Mouse (Mus musculus) embryonic stem cell, embryonic (primary cell): ENCODE measurements around the gene Dnmt3a.

Experiments used
- CTCF ChIA-PET, 4 experiments: fragments of 300-600 bp in 2 of 4; fragments of 350-600 bp in 2 of 4; sonication (Branson Sonifier 250); formaldehyde crosslinking; loops; one replicate each; lab custom pipeline; 2022; ENCODE audit warnings: inconsistent platforms in 2 of 4; lab: Charles Lee
- POLR2A ChIA-PET, 4 experiments: fragments of 300-600 bp in 2 of 4; fragments of 350-600 bp in 2 of 4; sonication (Branson Sonifier 250); formaldehyde crosslinking; loops; one replicate each; lab custom pipeline; 2022; ENCODE audit warnings: antibody characterized with exemption in 4 of 4, inconsistent platforms in 1 of 4; lab: Charles Lee

The Dnmt3a gene

GRCm38 (mm10) chr12:3807548-3808395 is 2.0 kb downstream of the Dnmt3a start:
- POLR2A ChIA-PET: interaction anchor here (0.6 to 2.9 kb wide), 19 partner anchors 10 to 202 kb away, joined by 3 to 18 read pairs (median 5); no protein-coding TSS in a partner anchor
- CTCF ChIA-PET: interaction anchor here in 2 of 4 experiments (1.1 to 1.4 kb wide), 3 partner anchors 10 to 220 kb away, joined by 3 to 8 read pairs (median 5); no protein-coding TSS in a partner anchor

DNA sequence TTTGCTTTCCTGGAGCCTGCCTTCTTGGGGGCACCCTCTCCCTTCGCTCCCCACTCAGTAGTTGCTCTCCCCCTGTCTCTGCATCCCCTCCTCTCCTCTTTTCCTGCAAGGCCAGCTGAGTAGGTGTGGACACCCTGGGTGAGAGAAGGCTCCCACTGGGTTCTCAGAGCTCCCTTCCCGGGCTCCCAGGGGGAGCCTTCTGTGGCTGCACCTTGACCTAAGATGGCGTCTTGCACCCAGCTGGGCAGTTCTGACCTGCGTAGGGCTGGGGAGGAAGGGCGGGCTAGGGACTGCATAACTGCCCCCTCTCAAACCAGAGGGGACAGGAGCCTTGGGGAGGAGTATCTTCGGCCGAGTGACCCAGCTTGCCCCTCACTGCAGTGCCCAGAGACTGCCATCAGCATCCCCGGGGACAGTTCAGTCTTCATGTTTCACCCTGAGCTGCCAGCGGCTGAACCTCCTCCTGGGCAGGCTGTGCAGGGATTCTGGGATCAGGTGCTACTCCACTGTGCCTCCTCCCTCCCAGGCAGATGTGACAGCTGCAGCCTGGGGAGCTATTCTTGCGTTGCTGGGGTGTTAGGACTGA is 2.7 kb downstream of the Dnmt3a start:
- CTCF ChIA-PET: interaction anchor here in 2 of 4 experiments (0.6 to 1.4 kb wide), 5 partner anchors 9 to 69 kb away, joined by 3 to 8 read pairs (median 5); no protein-coding TSS in a partner anchor
- POLR2A ChIA-PET: interaction anchor here (0.5 to 2.9 kb wide), 26 partner anchors 9 to 203 kb away, joined by 3 to 18 read pairs (median 4); no protein-coding TSS in a partner anchor

GRCm38 (mm10) chr12:3809520-3810180 is 3.8 kb downstream of the Dnmt3a start:
- POLR2A ChIA-PET: interaction anchor here in 2 of 4 experiments (0.6 to 2.9 kb wide), 14 partner anchors 9 to 511 kb away, joined by 3 to 18 read pairs (median 4); no protein-coding TSS in a partner anchor
- CTCF ChIA-PET: interaction anchor here in 2 of 4 experiments (0.5 to 1.2 kb wide), 4 partner anchors 13 to 47 kb away, joined by 3 to 4 read pairs (median 3); no protein-coding TSS in a partner anchor

DNA sequence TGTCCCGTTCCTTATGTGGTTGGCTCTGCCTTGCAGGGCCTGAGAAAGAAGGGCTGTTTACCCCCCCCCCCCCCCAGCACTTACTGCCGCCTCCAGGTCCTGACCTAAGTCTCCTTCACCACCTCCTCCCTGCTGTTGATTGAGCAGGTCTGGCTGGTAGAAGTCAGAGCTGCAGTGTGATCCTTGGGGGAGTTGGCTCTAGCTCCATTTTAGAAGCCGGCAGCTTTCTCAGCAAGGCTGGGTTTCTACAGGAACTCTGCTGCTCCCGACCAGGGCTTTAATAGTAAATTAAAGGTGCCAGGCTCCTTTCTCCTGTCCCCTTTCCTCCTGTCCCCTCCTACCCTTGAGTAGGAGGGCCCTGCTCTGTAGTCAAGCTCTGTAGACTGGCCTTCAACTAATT is 4.6 kb downstream of the Dnmt3a start:
- ChIA-PET POLR2A (interaction anchor here in 2 of 4 experiments (0.5 to 2.9 kb wide), 11 partner anchors 8 to 283 kb away, joined by 3 to 18 read pairs (median 3); no protein-coding TSS in a partner anchor), CTCF (interaction anchor here in 2 of 4 experiments (1.0 to 1.2 kb wide), 2 partner anchors 23 to 29 kb away, joined by 3 to 4 read pairs; no protein-coding TSS in a partner anchor)

- CTCF ChIA-PET: no interaction called here
- POLR2A ChIA-PET: interaction anchor here in 2 of 4 experiments (0.7 to 2.2 kb wide), 6 partner anchors 9 to 131 kb away, joined by 3 to 7 read pairs (median 3); no protein-coding TSS in a partner anchor
Measured at GRCm38 (mm10) chr12:3811596-3811995, 5.8 kb downstream of the Dnmt3a start.

- POLR2A ChIA-PET: interaction anchor here in 2 of 4 experiments (0.9 to 2.0 kb wide), 2 partner anchors 9 to 13 kb away, joined by 3 to 4 read pairs; no protein-coding TSS in a partner anchor
- CTCF ChIA-PET: interaction anchor here in 2 of 4 experiments (0.6 kb wide), 2 partner anchors 59 to 149 kb away, joined by 3 to 4 read pairs; no protein-coding TSS in a partner anchor
Measured at GRCm38 (mm10) chr12:3812251-3812650, 6.4 kb downstream of the Dnmt3a start.

- ChIA-PET CTCF (no interaction called here), POLR2A (no interaction called here)
Measured at GRCm38 (mm10) chr12:3813138-3813537, 7.3 kb downstream of the Dnmt3a start.

- ChIA-PET CTCF (interaction anchor here in 1 of 4 experiments (0.6 kb wide), 1 partner anchor 37 kb away, joined by 3 read pairs; no protein-coding TSS in a partner anchor), POLR2A (interaction anchor here in 1 of 4 experiments (0.8 to 1.6 kb wide), 2 partner anchors 9 to 10 kb away, joined by 3 to 4 read pairs; no protein-coding TSS in a partner anchor)
Measured at GRCm38 (mm10) chr12:3815386-3815785, 9.6 kb downstream of the Dnmt3a start.

- ChIA-PET CTCF (interaction anchor here in 2 of 4 experiments (0.6 to 1.9 kb wide), 4 partner anchors 9 to 391 kb away, joined by 3 to 9 read pairs (median 5); no protein-coding TSS in a partner anchor), POLR2A (interaction anchor here in 2 of 4 experiments (1.0 to 4.5 kb wide), 8 partner anchors 8 to 219 kb away, joined by 3 to 18 read pairs (median 3); no protein-coding TSS in a partner anchor)
Measured at GRCm38 (mm10) chr12:3817033-3817432, 11.2 kb downstream of the Dnmt3a start.

DNA sequence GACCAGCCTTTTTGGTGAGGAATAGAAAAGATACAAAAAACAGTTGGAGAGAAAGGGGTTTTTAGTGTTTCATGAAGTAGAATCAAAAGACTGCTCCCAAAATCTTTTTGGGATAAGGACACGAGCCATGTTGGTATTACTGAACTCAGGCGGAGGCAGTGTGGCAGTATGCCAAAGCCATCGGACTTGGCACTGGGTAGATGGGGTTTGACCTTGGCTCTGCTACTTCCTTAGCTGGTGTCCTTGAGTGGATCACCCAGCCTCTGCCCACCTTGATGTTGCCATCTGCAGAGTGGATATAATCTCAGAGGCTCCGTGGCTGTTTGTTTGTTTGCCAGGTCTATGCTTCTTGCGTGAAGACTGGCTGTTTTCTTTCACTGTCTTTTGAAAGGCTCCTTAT is 11.8 kb downstream of the Dnmt3a start:
- CTCF ChIA-PET: interaction anchor here in 2 of 4 experiments (1.0 to 1.9 kb wide), 5 partner anchors 8 to 17 kb away, joined by 3 to 5 read pairs (median 4); no protein-coding TSS in a partner anchor
- POLR2A ChIA-PET: interaction anchor here in 2 of 4 experiments (1.0 to 4.5 kb wide), 6 partner anchors 8 to 219 kb away, joined by 3 to 18 read pairs (median 3); no protein-coding TSS in a partner anchor

DNA sequence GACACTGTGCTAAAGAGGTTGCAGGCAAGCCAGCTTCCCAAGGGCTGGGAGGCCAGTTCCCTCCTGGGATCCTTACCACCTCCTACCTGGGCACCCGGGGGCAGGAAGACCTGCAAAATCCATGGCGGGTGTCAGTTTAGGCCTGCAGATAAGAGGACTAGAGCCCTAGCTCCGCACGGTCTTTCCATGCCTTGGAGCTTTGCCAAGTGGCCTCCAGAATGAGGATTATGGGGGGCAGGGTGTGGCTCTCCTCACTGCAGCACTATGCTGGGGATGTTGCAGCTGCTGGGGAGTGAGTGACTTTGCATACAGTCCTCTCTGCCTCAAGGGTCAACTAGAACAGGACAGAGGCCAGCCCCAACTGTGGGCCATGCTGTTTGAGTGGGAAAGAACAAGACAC is 14.1 kb downstream of the Dnmt3a start:
- CTCF ChIA-PET: interaction anchor here in 2 of 4 experiments (0.6 to 0.8 kb wide), 2 partner anchors 38 kb away, joined by 3 to 5 read pairs; no protein-coding TSS in a partner anchor
- POLR2A ChIA-PET: interaction anchor here in 3 of 4 experiments (0.6 to 4.5 kb wide), 5 partner anchors 10 to 81 kb away, joined by 3 to 18 read pairs (median 4); no protein-coding TSS in a partner anchor

- CTCF ChIA-PET: interaction anchor here in 1 of 4 experiments (0.6 to 1.4 kb wide), 4 partner anchors 14 to 349 kb away, joined by 3 to 4 read pairs (median 3); no protein-coding TSS in a partner anchor
- POLR2A ChIA-PET: interaction anchor here in 2 of 4 experiments (0.6 to 3.7 kb wide), 4 partner anchors 11 to 82 kb away, joined by 3 to 22 read pairs (median 5); no protein-coding TSS in a partner anchor
Measured at GRCm38 (mm10) chr12:3823408-3823807, 17.6 kb downstream of the Dnmt3a start.

DNA sequence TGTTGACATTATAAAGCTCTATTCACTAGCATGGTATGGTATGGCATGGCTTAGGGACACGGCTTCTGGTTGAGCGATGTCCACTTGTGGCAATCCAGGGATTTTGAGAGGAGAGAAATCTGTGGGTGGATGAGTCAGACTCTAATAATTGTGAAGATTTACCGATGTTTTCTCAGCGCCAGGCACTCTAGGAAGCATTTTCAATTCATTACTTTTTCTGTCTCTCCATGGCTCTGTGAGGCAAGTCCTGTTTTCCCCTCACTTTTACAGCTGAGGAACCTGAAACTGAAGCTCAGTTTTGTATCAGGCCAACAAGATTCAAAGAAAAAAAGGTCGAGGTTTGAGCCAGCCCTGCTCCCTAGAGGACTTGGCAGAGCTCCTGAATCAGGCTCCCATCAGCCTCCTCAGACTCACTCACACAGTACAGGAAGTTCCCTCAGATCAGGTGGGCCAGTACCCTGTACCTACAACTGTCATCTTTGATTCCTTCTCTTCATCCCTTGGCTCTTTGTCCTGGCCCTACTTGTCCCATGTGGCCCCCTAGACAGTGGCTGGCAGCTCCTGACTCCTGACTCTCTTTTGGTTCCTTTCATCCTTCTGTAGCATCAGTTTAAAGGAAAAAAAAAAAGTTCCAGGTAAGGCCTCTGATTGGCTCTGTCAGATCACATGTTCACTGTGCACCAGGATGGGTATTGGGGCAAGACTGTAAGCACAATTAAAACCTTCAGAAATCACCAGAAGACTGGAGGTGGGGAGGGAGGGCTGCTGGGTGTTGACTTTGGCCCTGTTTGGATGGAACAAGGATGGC is 19.3 kb downstream of the Dnmt3a start:
- ChIA-PET CTCF (interaction anchor here in 1 of 4 experiments (0.9 to 2.7 kb wide), 3 partner anchors 8 to 28 kb away, joined by 3 to 13 read pairs (median 5); no protein-coding TSS in a partner anchor), POLR2A (interaction anchor here in 3 of 4 experiments (0.6 to 3.7 kb wide), 13 partner anchors 9 to 351 kb away, joined by 3 to 22 read pairs (median 4); no protein-coding TSS in a partner anchor)

- POLR2A ChIA-PET: interaction anchor here in 3 of 4 experiments (0.6 to 3.7 kb wide), 9 partner anchors 8 to 80 kb away, joined by 3 to 22 read pairs (median 5); no protein-coding TSS in a partner anchor
- CTCF ChIA-PET: interaction anchor here in 1 of 4 experiments (0.6 to 2.7 kb wide), 3 partner anchors 9 to 27 kb away, joined by 3 to 13 read pairs (median 5); no protein-coding TSS in a partner anchor
Measured at GRCm38 (mm10) chr12:3825714-3826080, 19.9 kb downstream of the Dnmt3a start.

DNA sequence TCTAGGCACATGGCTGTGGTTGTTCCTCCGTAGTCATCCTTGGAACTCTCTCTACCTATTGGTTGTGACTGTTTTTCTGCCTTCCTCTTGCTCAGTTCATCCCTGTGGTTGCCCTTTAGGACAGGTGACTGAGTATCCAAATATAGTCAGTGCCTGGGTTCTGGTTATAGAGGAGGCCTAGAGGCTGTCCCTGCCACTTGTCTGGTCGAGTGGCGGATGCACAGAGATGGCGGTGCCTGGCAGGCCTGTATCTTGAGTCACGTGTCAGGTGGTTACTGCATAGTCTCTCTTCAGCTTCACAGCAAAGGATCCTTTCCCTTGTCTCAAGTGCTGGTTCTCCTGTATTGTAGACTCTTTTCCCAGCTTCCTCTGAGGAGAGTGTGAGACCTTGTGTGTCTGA is 22.0 kb downstream of the Dnmt3a start:
- ChIA-PET CTCF (interaction anchor here in 1 of 4 experiments (0.5 kb wide), 1 partner anchor 20 kb away, joined by 3 read pairs; no protein-coding TSS in a partner anchor), POLR2A (no interaction called here)
